Mouse (Mus musculus): ENCODE measurements around the gene Tmem150c. TPM values are rescaled to one million over a fixed set of nuclear protein-coding genes. Genes with fewer than 3 reads are reported as not detected.

Tmem150c gene
- polyA plus RNA-seq, 1 experiment from 2014 or later = 1.7 TPM

GRCm38 (mm10) chr5:100155646-100156045 is 4.0 kb downstream of the Tmem150c start:
- Histone ChIP-seq H3K4me2 (ENCODE audit: low read depth, low read length) (no peak overlapping the region), H3K9ac (ENCODE audit: low read depth, low read length) (no peak overlapping the region), H3K27me3 (replicated peaks; ENCODE audit: control insufficient read depth, insufficient read depth, low read length) (peaks cover 2% of the 10 kb centered on the region; the same call in 1 of the 2 replicates), H3K4me1 (ENCODE audit: control insufficient read depth, insufficient read depth, low read length) (peaks cover 4% of the 10 kb centered on the region; the same call in 1 of the 2 replicates), H3K27ac (ENCODE audit: low read length) (no peak overlapping the region), H3K9me3 (ENCODE audit: control insufficient read depth, low read length) (no peaks in the 10 kb centered on the region), H3K36me3 (ENCODE audit: control insufficient read depth, insufficient read depth, low read length) (no peaks in the 10 kb centered on the region), H3K4me3 (ENCODE audit: low read length) (no peak overlapping the region)
- ATAC-seq = no peak
- 58% methylated on average over 6 of the region's 6 CpGs for WGBS

DNA sequence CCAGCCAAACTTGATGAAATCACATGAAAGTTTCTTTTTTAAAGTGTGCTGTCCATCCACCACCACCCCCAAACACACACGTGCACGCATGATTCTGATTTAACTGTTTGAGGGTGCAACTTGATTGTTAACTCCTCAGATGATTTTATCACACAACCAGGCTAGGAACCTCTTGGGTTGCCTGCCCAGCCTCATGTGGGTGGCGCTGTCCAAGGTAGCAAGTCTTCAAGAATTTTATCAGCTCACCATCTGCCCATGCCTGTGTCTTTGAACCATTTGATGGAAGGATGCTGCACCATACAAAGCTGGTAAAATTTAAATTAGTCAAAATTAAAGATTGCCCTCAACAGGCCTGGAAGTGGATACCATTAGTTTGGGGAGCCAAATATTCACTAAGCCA is 9.6 kb downstream of the Tmem150c start:
- Histone ChIP-seq H3K9ac (ENCODE audit: low read depth, low read length) (no peak overlapping the region), H3K27me3 (replicated peaks; ENCODE audit: control insufficient read depth, insufficient read depth, low read length) (no peaks in the 10 kb centered on the region), H3K4me1 (ENCODE audit: control insufficient read depth, insufficient read depth, low read length) (no peaks in the 10 kb centered on the region), H3K9me3 (ENCODE audit: control insufficient read depth, low read length) (no peaks in the 10 kb centered on the region), H3K36me3 (ENCODE audit: control insufficient read depth, insufficient read depth, low read length) (no peaks in the 10 kb centered on the region), H3K4me2 (ENCODE audit: low read depth, low read length) (no peak overlapping the region), H3K4me3 (ENCODE audit: low read length) (no peak overlapping the region), H3K27ac (ENCODE audit: low read length) (no peak overlapping the region)
- ATAC-seq = no peak
- WGBS = 64% methylated on average over 3 of the region's 3 CpGs

GRCm38 (mm10) chr5:100144836-100145235 is 14.8 kb downstream of the Tmem150c start:
- no peak for ATAC-seq
- H3K36me3 ChIP-seq (ENCODE audit: control insufficient read depth, insufficient read depth, low read length) = no peaks in the 10 kb centered on the region
- WGBS = 78% methylated on average over 7 of the region's 7 CpGs

GRCm38 (mm10) chr5:100127283-100127682 is 32.3 kb downstream of the Tmem150c start:
- no peak overlapping the region for H3K4me2 ChIP-seq (ENCODE audit: low read depth, low read length)
- no peaks in the 10 kb centered on the region for H3K27me3 ChIP-seq (replicated peaks; ENCODE audit: control insufficient read depth, insufficient read depth, low read length)
- 39% methylated on average over 8 of the region's 8 CpGs for WGBS
- no peak overlapping the region for H3K4me3 ChIP-seq (ENCODE audit: low read length)
- ATAC-seq = peak; percentile 48
- H3K9ac ChIP-seq (ENCODE audit: low read depth, low read length) = no peak overlapping the region
- no peaks in the 10 kb centered on the region for H3K9me3 ChIP-seq (ENCODE audit: control insufficient read depth, low read length)
- no peaks in the 10 kb centered on the region for H3K36me3 ChIP-seq (ENCODE audit: control insufficient read depth, insufficient read depth, low read length)
- peak overlapping the region; percentile 36; the same call in 1 of the 2 replicates for H3K27ac ChIP-seq (ENCODE audit: low read length)
- 0 out of 2 replicates have a peak, but pooled peaks cover 3% of the 10 kb centered on the region for H3K4me1 ChIP-seq (ENCODE audit: control insufficient read depth, insufficient read depth, low read length)

More at GRCm38 (mm10) chr5:100144836-100145235, 14.8 kb downstream of the Tmem150c start:
- Histone ChIP-seq H3K9ac (ENCODE audit: low read depth, low read length) (no peak overlapping the region), H3K9me3 (ENCODE audit: control insufficient read depth, low read length) (no peaks in the 10 kb centered on the region), H3K4me2 (ENCODE audit: low read depth, low read length) (no peak overlapping the region), H3K27ac (ENCODE audit: low read length) (no peak overlapping the region), H3K27me3 (replicated peaks; ENCODE audit: control insufficient read depth, insufficient read depth, low read length) (no peaks in the 10 kb centered on the region), H3K4me1 (ENCODE audit: control insufficient read depth, insufficient read depth, low read length) (no peaks in the 10 kb centered on the region), H3K4me3 (ENCODE audit: low read length) (no peak overlapping the region)

DNA sequence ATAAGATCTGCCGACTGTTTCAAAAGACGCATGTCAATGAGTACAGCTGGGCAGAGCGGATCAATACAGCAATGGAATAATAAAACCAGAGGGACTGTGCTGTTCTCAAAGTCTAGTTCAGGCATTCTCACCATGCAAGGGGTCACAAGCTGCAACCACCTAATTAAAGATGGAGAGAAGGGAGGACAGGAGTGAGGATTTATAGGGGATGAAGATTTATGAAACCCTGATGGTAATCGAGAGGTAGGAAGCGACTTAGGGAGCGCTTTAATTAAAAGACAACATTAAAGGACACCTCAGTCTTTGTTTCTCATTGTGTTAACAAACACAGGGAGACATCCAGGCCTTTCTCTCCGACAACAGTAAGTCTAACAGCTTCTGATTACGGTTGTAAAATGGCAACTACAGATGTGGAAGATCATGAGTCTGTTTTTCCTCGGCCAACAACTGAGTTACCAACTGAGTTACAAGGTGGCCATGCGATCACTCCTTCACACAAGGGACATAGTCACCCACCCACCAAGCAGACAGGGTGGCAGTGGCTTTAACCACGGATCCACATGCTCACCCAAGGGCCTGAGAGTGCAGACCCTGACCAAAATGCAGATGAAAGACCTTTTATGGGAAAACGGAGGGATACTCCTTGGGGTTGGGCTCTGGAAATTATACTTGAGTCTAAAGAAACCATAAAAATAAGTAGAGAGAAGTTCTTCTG is 34.0 kb downstream of the Tmem150c start:
- no peaks in the 10 kb centered on the region for H3K27me3 ChIP-seq (replicated peaks; ENCODE audit: control insufficient read depth, insufficient read depth, low read length)
- H3K9me3 ChIP-seq (ENCODE audit: control insufficient read depth, low read length) = no peaks in the 10 kb centered on the region
- peaks cover 10% of the 10 kb centered on the region; the same call in 1 of the 2 replicates for H3K4me1 ChIP-seq (ENCODE audit: control insufficient read depth, insufficient read depth, low read length)
- no peak for ATAC-seq
- H3K27ac ChIP-seq (ENCODE audit: low read length) = no peak overlapping the region
- no peak overlapping the region for H3K4me3 ChIP-seq (ENCODE audit: low read length)
- H3K36me3 ChIP-seq (ENCODE audit: control insufficient read depth, insufficient read depth, low read length) = no peaks in the 10 kb centered on the region
- H3K4me2 ChIP-seq (ENCODE audit: low read depth, low read length) = no peak overlapping the region
- 62% methylated on average over 12 of the region's 12 CpGs for WGBS
- no peak overlapping the region for H3K9ac ChIP-seq (ENCODE audit: low read depth, low read length)

- WGBS = 41% methylated on average over 1 of the region's 1 CpGs
- H3K9ac ChIP-seq (ENCODE audit: low read depth, low read length) = no peak overlapping the region
- H3K27me3 ChIP-seq (replicated peaks; ENCODE audit: control insufficient read depth, insufficient read depth, low read length) = no peaks in the 10 kb centered on the region
- H3K9me3 ChIP-seq (ENCODE audit: control insufficient read depth, low read length) = no peaks in the 10 kb centered on the region
- peaks cover 11% of the 10 kb centered on the region; the same call in 1 of the 2 replicates for H3K4me1 ChIP-seq (ENCODE audit: control insufficient read depth, insufficient read depth, low read length)
- no peak overlapping the region for H3K27ac ChIP-seq (ENCODE audit: low read length)
- ATAC-seq = no peak
- no peaks in the 10 kb centered on the region for H3K36me3 ChIP-seq (ENCODE audit: control insufficient read depth, insufficient read depth, low read length)
- no peak overlapping the region for H3K4me3 ChIP-seq (ENCODE audit: low read length)
- H3K4me2 ChIP-seq (ENCODE audit: low read depth, low read length) = no peak overlapping the region
Measured at GRCm38 (mm10) chr5:100124530-100124929, 35.1 kb downstream of the Tmem150c start.

DNA sequence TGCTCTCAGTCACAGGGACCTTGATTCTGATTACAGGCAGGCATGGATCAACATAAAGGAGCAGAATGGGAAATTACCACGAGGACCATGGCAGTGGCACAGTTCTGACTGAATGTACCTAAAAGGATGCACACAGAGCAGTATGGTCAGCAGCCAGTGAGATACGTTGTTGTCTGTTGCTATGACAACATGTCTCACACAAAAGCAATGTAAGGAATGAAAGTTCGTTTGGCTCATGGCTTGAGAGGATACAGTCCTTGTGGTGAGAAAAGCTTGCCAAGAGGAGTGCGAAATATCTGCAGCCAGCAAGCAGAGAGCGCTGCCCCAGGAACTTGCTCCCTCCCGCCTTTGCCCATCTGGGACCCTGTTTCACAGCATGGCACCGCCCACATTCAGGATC is 36.3 kb downstream of the Tmem150c start:
- 58% methylated on average over 7 of the region's 7 CpGs for WGBS
- H3K4me3 ChIP-seq (ENCODE audit: low read length) = no peak overlapping the region
- H3K27ac ChIP-seq (ENCODE audit: low read length) = no peak overlapping the region
- H3K4me2 ChIP-seq (ENCODE audit: low read depth, low read length) = no peak overlapping the region
- no peaks in the 10 kb centered on the region for H3K9me3 ChIP-seq (ENCODE audit: control insufficient read depth, low read length)
- ATAC-seq = no peak
- no peaks in the 10 kb centered on the region for H3K36me3 ChIP-seq (ENCODE audit: control insufficient read depth, insufficient read depth, low read length)
- no peaks in the 10 kb centered on the region for H3K27me3 ChIP-seq (replicated peaks; ENCODE audit: control insufficient read depth, insufficient read depth, low read length)
- peaks cover 11% of the 10 kb centered on the region; the same call in 1 of the 2 replicates for H3K4me1 ChIP-seq (ENCODE audit: control insufficient read depth, insufficient read depth, low read length)
- no peak overlapping the region for H3K9ac ChIP-seq (ENCODE audit: low read depth, low read length)

DNA sequence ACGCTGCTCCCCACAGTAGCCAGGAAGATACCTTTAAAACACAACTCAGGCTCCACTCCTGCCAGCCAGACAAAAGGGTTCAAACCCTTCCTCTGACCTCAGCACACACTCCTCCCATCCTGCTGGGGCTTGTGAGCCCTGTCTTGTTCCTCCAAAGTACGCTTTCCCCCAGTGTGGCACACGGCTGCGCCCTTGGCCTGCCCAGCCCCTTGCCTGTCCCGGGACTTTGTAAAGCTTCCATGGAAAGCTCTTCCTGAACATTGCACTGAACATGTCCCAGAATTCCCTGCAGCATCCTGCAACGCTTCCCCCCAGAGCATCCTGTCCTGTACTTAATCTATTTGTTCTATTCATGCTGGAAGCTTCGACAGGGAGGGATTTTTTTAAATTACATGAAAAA is 38.4 kb downstream of the Tmem150c start:
- 49% methylated on average over 7 of the region's 7 CpGs for WGBS
- Histone ChIP-seq H3K4me2 (ENCODE audit: low read depth, low read length) (no peak overlapping the region), H3K9ac (ENCODE audit: low read depth, low read length) (no peak overlapping the region), H3K36me3 (ENCODE audit: control insufficient read depth, insufficient read depth, low read length) (no peaks in the 10 kb centered on the region), H3K9me3 (ENCODE audit: control insufficient read depth, low read length) (no peaks in the 10 kb centered on the region), H3K27ac (ENCODE audit: low read length) (no peak overlapping the region), H3K4me3 (ENCODE audit: low read length) (0 out of 2 replicates have a peak overlapping the region, but pooled peaks have one; percentile 6), H3K4me1 (ENCODE audit: control insufficient read depth, insufficient read depth, low read length) (peaks cover 8% of the 10 kb centered on the region; the same call in 1 of the 2 replicates), H3K27me3 (replicated peaks; ENCODE audit: control insufficient read depth, insufficient read depth, low read length) (no peaks in the 10 kb centered on the region)
- no peak for ATAC-seq

- ATAC-seq = no peak; the same call in 1 of the 2 replicates
- H3K27me3 ChIP-seq (replicated peaks; ENCODE audit: control insufficient read depth, insufficient read depth, low read length) = no peaks in the 10 kb centered on the region
- 7% methylated on average over 20 of the region's 20 CpGs for WGBS
- no peaks in the 10 kb centered on the region for H3K36me3 ChIP-seq (ENCODE audit: control insufficient read depth, insufficient read depth, low read length)
- H3K9me3 ChIP-seq (ENCODE audit: control insufficient read depth, low read length) = no peaks in the 10 kb centered on the region
- 0 out of 2 replicates have a peak overlapping the region, but pooled peaks have one; percentile 6 for H3K4me3 ChIP-seq (ENCODE audit: low read length)
- H3K4me2 ChIP-seq (ENCODE audit: low read depth, low read length) = peak overlapping the region; percentile 38; the same call in 1 of the 2 replicates
- H3K27ac ChIP-seq (ENCODE audit: low read length) = no peak overlapping the region
- peaks cover 8% of the 10 kb centered on the region; the same call in 1 of the 2 replicates for H3K4me1 ChIP-seq (ENCODE audit: control insufficient read depth, insufficient read depth, low read length)
- no peak overlapping the region for H3K9ac ChIP-seq (ENCODE audit: low read depth, low read length)
Measured at GRCm38 (mm10) chr5:100120711-100121141, 38.9 kb downstream of the Tmem150c start.
